11 mouse cellular contexts compared by ENCODE assay signal in genomic region chr2:27746854-27747253, GRCm38 (mm10).
DNase-seq lines count a peak whose midpoint lies in the region; ATAC-seq and TF ChIP-seq lines count a peak whose summit lies in the region.
"Had no signal": no experiment of that assay in that cellular context is flagged by ENCODE, and none has a peak within 500 bp of the region (broad histone marks: within the 10 kb centered on the region; RNA-seq: fewer than 3 reads in every experiment).

No protein-coding gene starts in this region.

- no peak for DNase-seq in heart, postnatal 0 days (ENCODE audit: low spot score)
- no peak for DNase-seq in heart, adult 8-10 months (ENCODE audit: low spot score)
- DNase-seq in right cerebral cortex, adult 18-20 months = peak; percentile 51
- DNase-seq in right cerebral cortex, postnatal 4 days = no peak
- DNase-seq in left cerebral cortex, postnatal 4 days = peak; percentile 78
- peak; percentile 45 for DNase-seq in telencephalon, adult 2 months (ENCODE audit: low read depth, low spot score)
- no peak for DNase-seq in thymus, postnatal 25 days
- DNase-seq: lung, adult 18-20 months; thymus, postnatal 36 days had no signal

- 70% methylated on average over 2 of the region's 2 CpGs for WGBS in heart, postnatal 0 days

- H3K36me3 ChIP-seq in heart, postnatal 0 days (replicated peaks; ENCODE audit: control insufficient read depth, insufficient read depth, low read length) = peaks cover 28% of the 10 kb centered on the region

- H3K27ac ChIP-seq in heart, postnatal 0 days (ENCODE audit: low read depth) = peak overlapping the region; percentile 71; the same call in 1 of the 2 replicates

- no peak overlapping the region for H3K9ac ChIP-seq in heart, postnatal 0 days (replicated peaks; ENCODE audit: low read depth, low read length)

- peaks cover 39% of the 10 kb centered on the region for H3K4me1 ChIP-seq in heart, postnatal 0 days (ENCODE audit: control insufficient read depth, insufficient read depth)

- H3K4me2 ChIP-seq in heart, postnatal 0 days (ENCODE audit: low read depth, low read length) = no peak overlapping the region

- intact Hi-C loops in left cerebral cortex, postnatal 4 days (cut with DNase I) = no loop called here

- no peak overlapping the region for H3K4me3 ChIP-seq in heart, postnatal 0 days (ENCODE audit: low read depth, low read length)
- H3K4me3 ChIP-seq: erythroblast, embryonic 14.5 days had no signal

- no peak for TF ChIP-seq EP300 in heart, postnatal 0 days (IDR thresholded peaks at IDR 0.05; ENCODE audit: low read depth)

- no peak for TF ChIP-seq CTCF in heart, postnatal 0 days (IDR thresholded peaks at IDR 0.05; ENCODE audit: low read depth)

- ATAC-seq in heart, postnatal 0 days (ENCODE audit: insufficient read depth, low read depth) = no peak
- ATAC-seq: inflammation-experienced regulatory T-cells, adult 6 months had no signal

- H3K27me3 ChIP-seq in heart, postnatal 0 days (ENCODE audit: control insufficient read depth, insufficient read depth, low read length) = no peaks in the 10 kb centered on the region

- no peaks in the 10 kb centered on the region for H3K9me3 ChIP-seq in heart, postnatal 0 days (replicated peaks; ENCODE audit: control insufficient read depth, low read length)

Comparison
In these comparisons a context has a peak if more than half of its experiments do, and no peak if none do; other contexts are left out.
1. DNase-seq: peak in right cerebral cortex, adult 18-20 months (single experiment), left cerebral cortex, postnatal 4 days (single experiment) and telencephalon, adult 2 months (single experiment); none in heart, postnatal 0 days (single experiment), heart, adult 8-10 months (single experiment), right cerebral cortex, postnatal 4 days (single experiment) and thymus, postnatal 25 days (single experiment).